ENCODE assay signal across 12 mouse cellular contexts in genomic region chr11:62574703-62575085, GRCm38 (mm10). TPM values are rescaled to one million over a fixed set of nuclear protein-coding genes. Genes with fewer than 3 reads are reported as not detected.
DNase-seq lines count a peak whose midpoint lies in the region; ATAC-seq and TF ChIP-seq lines count a peak whose summit lies in the region.
"Had no signal": no experiment of that assay in that cellular context is flagged by ENCODE, and none has a peak within 500 bp of the region (broad histone marks: within the 10 kb centered on the region; RNA-seq: fewer than 3 reads in every experiment).

No protein-coding gene starts in this region.

- no peak overlapping the region for H3K27ac ChIP-seq in heart, embryonic 13.5 days (replicated peaks)
- no peak overlapping the region for H3K27ac ChIP-seq in heart, adult 2 months
- H3K27ac ChIP-seq in midbrain, embryonic 10.5 days (replicated peaks), result no peak overlapping the region
- no peak overlapping the region for H3K27ac ChIP-seq in midbrain, embryonic 11.5 days (ENCODE audit: low read depth, low read length)
- H3K27ac ChIP-seq in CH12.LX (ENCODE audit: insufficient read depth, low read depth), result peak overlapping the region; percentile 69
- no peak overlapping the region for H3K27ac ChIP-seq in liver, embryonic 16.5 days (ENCODE audit: low read length)
- H3K27ac ChIP-seq: forebrain, embryonic 15.5 days; intestine, embryonic 15.5 days; kidney, postnatal 0 days; liver, embryonic 14.5 days had no signal

- ATAC-seq in heart, embryonic 13.5 days (ENCODE audit: extremely low read depth, insufficient number of reproducible peaks, low FRiP score, low TSS enrichment), result no peak
- ATAC-seq in midbrain, embryonic 11.5 days (ENCODE audit: low FRiP score), result no peak
- no peak for ATAC-seq in liver, embryonic 16.5 days (ENCODE audit: low read depth)

- H3K27me3 ChIP-seq in heart, embryonic 13.5 days (replicated peaks), result no peaks in the 10 kb centered on the region; the same call in 1 of the 2 replicates
- no peaks in the 10 kb centered on the region for H3K27me3 ChIP-seq in heart, adult 2 months (ENCODE audit: control insufficient read depth, insufficient read depth, low read length)
- H3K27me3 ChIP-seq in midbrain, embryonic 10.5 days (ENCODE audit: low read depth, poor library complexity, severe bottlenecking), result peaks cover 17% of the 10 kb centered on the region
- peaks cover 7% of the 10 kb centered on the region for H3K27me3 ChIP-seq in midbrain, embryonic 11.5 days (ENCODE audit: control insufficient read depth, insufficient read depth, low read length)
- no peaks in the 10 kb centered on the region for H3K27me3 ChIP-seq in CH12.LX (replicated peaks)
- H3K27me3 ChIP-seq in liver, embryonic 16.5 days (ENCODE audit: control insufficient read depth, insufficient read depth, low read depth, low read length), result no peaks in the 10 kb centered on the region
- H3K27me3 ChIP-seq: forebrain, embryonic 15.5 days; intestine, embryonic 15.5 days had no signal

- H3K36me3 ChIP-seq in heart, embryonic 13.5 days, result no peaks in the 10 kb centered on the region
- no peaks in the 10 kb centered on the region for H3K36me3 ChIP-seq in heart, adult 2 months (ENCODE audit: control insufficient read depth, insufficient read depth, low read length)
- H3K36me3 ChIP-seq in midbrain, embryonic 10.5 days, result no peaks in the 10 kb centered on the region
- no peaks in the 10 kb centered on the region for H3K36me3 ChIP-seq in midbrain, embryonic 11.5 days (ENCODE audit: control insufficient read depth, insufficient read depth, low read length)
- peaks cover 18 to 22% of the 10 kb centered on the region in 2 experiments for H3K36me3 ChIP-seq in CH12.LX (replicated peaks in 1 of 2; ENCODE audit: control insufficient read depth in 1 of 2, insufficient read depth in 1 of 2, low read length in 1 of 2)
- H3K36me3 ChIP-seq in liver, embryonic 16.5 days (ENCODE audit: control insufficient read depth, insufficient read depth), result no peaks in the 10 kb centered on the region
- H3K36me3 ChIP-seq: forebrain, embryonic 15.5 days; intestine, embryonic 15.5 days had no signal

- no peak overlapping the region for H3K9ac ChIP-seq in heart, embryonic 13.5 days
- no peak overlapping the region for H3K9ac ChIP-seq in heart, adult 2 months (ENCODE audit: low read depth, low read length)
- no peak overlapping the region for H3K9ac ChIP-seq in midbrain, embryonic 11.5 days (ENCODE audit: low read length)
- H3K9ac ChIP-seq in CH12.LX (ENCODE audit: insufficient read depth, low read depth), result peak overlapping the region; percentile 67
- no peak overlapping the region for H3K9ac ChIP-seq in liver, embryonic 16.5 days (ENCODE audit: low read depth, low read length)

- dilution Hi-C loops in CH12.LX (cut with MboI; ENCODE audit: extremely low pct_ligation_motif_present, extremely low pct_unique_long_range_greater_than_20kb, low sequenced_read_pairs), result no loop called here

- no peak for TF ChIP-seq RAD21 in CH12.LX (IDR thresholded peaks at IDR 0.05; ENCODE audit: low read depth, low read length)

- WGBS in heart, embryonic 13.5 days, result 73% methylated on average over 4 of the region's 4 CpGs
- 74% methylated on average over 4 of the region's 4 CpGs for WGBS in heart, adult 2 months
- WGBS in midbrain, embryonic 10.5 days, result 88% methylated on average over 4 of the region's 4 CpGs
- 86% methylated on average over 4 of the region's 4 CpGs for WGBS in midbrain, embryonic 11.5 days
- WGBS in liver, embryonic 16.5 days (ENCODE audit: insufficient replicate concordance), result 53% methylated on average over 4 of the region's 4 CpGs

- TF ChIP-seq POLR2A in heart, adult 2 months (IDR thresholded peaks at IDR 0.05; ENCODE audit: insufficient read depth, low read depth, low read length), result no peak
- no peak for TF ChIP-seq POLR2A in CH12.LX (IDR thresholded peaks at IDR 0.05; ENCODE audit: low read depth, low read length)

- H3K4me1 ChIP-seq in heart, embryonic 13.5 days, result peaks cover 9% of the 10 kb centered on the region
- no peaks in the 10 kb centered on the region for H3K4me1 ChIP-seq in heart, adult 2 months (ENCODE audit: control insufficient read depth, insufficient read depth, low read length)
- H3K4me1 ChIP-seq in midbrain, embryonic 10.5 days, result peaks cover 14% of the 10 kb centered on the region
- H3K4me1 ChIP-seq in midbrain, embryonic 11.5 days (ENCODE audit: control insufficient read depth, insufficient read depth, low read length), result no peaks in the 10 kb centered on the region
- H3K4me1 ChIP-seq in CH12.LX (ENCODE audit: control insufficient read depth in 1 of 2, insufficient read depth in 2 of 2), result peaks cover 4 to 15% of the 10 kb centered on the region in 2 experiments; a peak in 3 of 4 replicates
- peaks cover 23% of the 10 kb centered on the region for H3K4me1 ChIP-seq in liver, embryonic 16.5 days (ENCODE audit: control insufficient read depth, low read depth, low read length)

- DNase-seq in heart, adult 2 months, result no peak
- DNase-seq in midbrain, embryonic 10.5 days (ENCODE audit: low spot score), result peak; percentile 10
- no peak for DNase-seq in midbrain, embryonic 11.5 days (ENCODE audit: low spot score, missing footprints)
- peak; percentile 29 for DNase-seq in CH12.LX (ENCODE audit: extremely low read depth)
- no peak for DNase-seq in urinary bladder, postnatal 14 days (ENCODE audit: low spot score)
- no peak for DNase-seq in left cerebral cortex, adult 9 months (ENCODE audit: low spot score in 2 of 2)

- no peak for TF ChIP-seq EP300 in heart, adult 2 months (IDR thresholded peaks at IDR 0.05; ENCODE audit: insufficient read depth, low read depth, low read length)
- TF ChIP-seq EP300 in CH12.LX (IDR thresholded peaks at IDR 0.05; ENCODE audit: low read length), result no peak

- peak overlapping the region; percentile 80 for H3K4me2 ChIP-seq in heart, embryonic 13.5 days
- H3K4me2 ChIP-seq in midbrain, embryonic 11.5 days, result no peak overlapping the region
- H3K4me2 ChIP-seq in CH12.LX (ENCODE audit: insufficient read depth, low read depth, poor library complexity, severe bottlenecking), result peak overlapping the region; percentile 75
- H3K4me2 ChIP-seq in liver, embryonic 16.5 days (ENCODE audit: low read depth, low read length), result peak overlapping the region; percentile 96

- H3K79me2 ChIP-seq in heart, adult 2 months (replicated peaks; ENCODE audit: control insufficient read depth, insufficient read depth, low read length), result no peaks in the 10 kb centered on the region
- H3K79me2 ChIP-seq in CH12.LX (replicated peaks; ENCODE audit: control insufficient read depth, extremely low read depth, insufficient read depth, poor library complexity, severe bottlenecking), result peaks cover 6% of the 10 kb centered on the region; the same call in 1 of the 2 replicates

- H3K9me3 ChIP-seq in heart, embryonic 13.5 days, result no peaks in the 10 kb centered on the region
- H3K9me3 ChIP-seq in midbrain, embryonic 10.5 days (replicated peaks), result no peaks in the 10 kb centered on the region
- no peaks in the 10 kb centered on the region for H3K9me3 ChIP-seq in midbrain, embryonic 11.5 days (ENCODE audit: control insufficient read depth, low read length)
- H3K9me3 ChIP-seq in CH12.LX (replicated peaks; ENCODE audit: low read length), result peaks cover 5% of the 10 kb centered on the region
- no peaks in the 10 kb centered on the region for H3K9me3 ChIP-seq in liver, embryonic 16.5 days (replicated peaks; ENCODE audit: control insufficient read depth, low read length)
- H3K9me3 ChIP-seq: forebrain, embryonic 15.5 days; intestine, embryonic 15.5 days had no signal

- in situ Hi-C loops in CH12.LX (cut with MboI; ENCODE audit: low pct_ligation_motif_present, low pct_unique_long_range_greater_than_20kb, low sequenced_read_pairs), result no loop called here

- no peak overlapping the region for H3K4me3 ChIP-seq in heart, embryonic 13.5 days
- no peak overlapping the region for H3K4me3 ChIP-seq in heart, adult 2 months
- no peak overlapping the region for H3K4me3 ChIP-seq in midbrain, embryonic 10.5 days
- no peak overlapping the region for H3K4me3 ChIP-seq in midbrain, embryonic 11.5 days (ENCODE audit: low read depth, low read length)
- peak overlapping the region; percentile 64 to 78 (median 69) for H3K4me3 ChIP-seq in CH12.LX (replicated peaks in 1 of 3; ENCODE audit: low read depth in 2 of 3, low read length in 2 of 3, poor library complexity in 1 of 3)
- H3K4me3 ChIP-seq in liver, embryonic 16.5 days (ENCODE audit: low read depth, low read length), result no peak overlapping the region

- intact Hi-C loops in heart, adult 2 months (cut with DNase I), result loop anchor here (1.0 to 5.0 kb wide), 2 partner anchors 37 to 178 kb away; partner anchors contain the start of gene Cenpv

- TF ChIP-seq CTCF in heart, adult 2 months (IDR thresholded peaks at IDR 0.05), result no peak
- no peak for TF ChIP-seq CTCF in CH12.LX (conservative IDR thresholded peaks at IDR 0.05 in 1 of 2, IDR thresholded peaks at IDR 0.05 in 1 of 2; ENCODE audit: low read depth in 2 of 2, low read length in 2 of 2)

RNA-seq across cellular contexts. Expression of gene Trpv2, which starts 0.4 kb away (rescaled TPM):
- polyA plus RNA-seq in heart, embryonic 13.5 days (2015; fragmentation: Nextera tagmentation; extraction: Ambion mirVana), result 3.4 and 4.7 TPM in 2 replicates
- total RNA-seq in heart, adult 2 months (2021), result 1 to 10 TPM; 2.6 to 3.5 TPM
- 4.6 and 5.6 TPM in 2 replicates for polyA plus RNA-seq in heart, adult 2 months (2012; rRNA removed)
- 3.5 and 6.4 TPM in 2 replicates for polyA plus RNA-seq in midbrain, embryonic 10.5 days (2016; fragmentation: Nextera tagmentation; extraction: Ambion mirVana)
- 4.9 and 5.4 TPM in 2 replicates for polyA plus RNA-seq in midbrain, embryonic 11.5 days (2014; fragmentation: Nextera tagmentation; extraction: Ambion mirVana)
- total RNA-seq in CH12.LX (2012; rRNA removed) (58.7 and 59.3 TPM in 2 replicates), CH12.LX (2014; rRNA removed) (36.0 and 39.2 TPM in 2 replicates)
- polyA plus RNA-seq in CH12.LX (2012; ENCODE audit: insufficient read length, low read depth), result 42.3 and 46.2 TPM in 2 replicates
- 5.0 and 5.7 TPM in 2 replicates for polyA plus RNA-seq in liver, embryonic 16.5 days (2015; fragmentation: Nextera tagmentation; extraction: Ambion mirVana)

RNA-seq across cellular contexts. Expression of gene Ubb, which starts 23.7 kb away (rescaled TPM):
- 2,701 and 2,883 TPM in 2 replicates for polyA plus RNA-seq in heart, embryonic 13.5 days (2015; fragmentation: Nextera tagmentation; extraction: Ambion mirVana)
- total RNA-seq in heart, adult 2 months (2021), result 100 to 1,000 TPM; 626 to 699 TPM
- polyA plus RNA-seq in heart, adult 2 months (2012; rRNA removed), result 1,026 and 1,119 TPM in 2 replicates
- 3,322 and 3,606 TPM in 2 replicates for polyA plus RNA-seq in midbrain, embryonic 10.5 days (2016; fragmentation: Nextera tagmentation; extraction: Ambion mirVana)
- 3,727 and 3,899 TPM in 2 replicates for polyA plus RNA-seq in midbrain, embryonic 11.5 days (2014; fragmentation: Nextera tagmentation; extraction: Ambion mirVana)
- total RNA-seq in CH12.LX (2012; rRNA removed) (2,030 and 2,098 TPM in 2 replicates), CH12.LX (2014; rRNA removed) (929 and 1,092 TPM in 2 replicates)
- 1,487 and 1,562 TPM in 2 replicates for polyA plus RNA-seq in CH12.LX (2012; ENCODE audit: insufficient read length, low read depth)
- 1,628 and 1,645 TPM in 2 replicates for polyA plus RNA-seq in liver, embryonic 16.5 days (2015; fragmentation: Nextera tagmentation; extraction: Ambion mirVana)

RNA-seq across cellular contexts. Expression of gene Cenpv, which starts 35.6 kb away (rescaled TPM):
- polyA plus RNA-seq in heart, embryonic 13.5 days (2015; fragmentation: Nextera tagmentation; extraction: Ambion mirVana), result 16.4 and 16.7 TPM in 2 replicates
- total RNA-seq in heart, adult 2 months (2021), result 10 to 100 TPM; 25.0 to 25.8 TPM
- 30.8 and 54.7 TPM in 2 replicates for polyA plus RNA-seq in heart, adult 2 months (2012; rRNA removed)
- 41.7 and 53.7 TPM in 2 replicates for polyA plus RNA-seq in midbrain, embryonic 10.5 days (2016; fragmentation: Nextera tagmentation; extraction: Ambion mirVana)
- polyA plus RNA-seq in midbrain, embryonic 11.5 days (2014; fragmentation: Nextera tagmentation; extraction: Ambion mirVana), result 54.8 and 68.5 TPM in 2 replicates
- total RNA-seq in CH12.LX (2012; rRNA removed), result 98.8 and 107 TPM in 2 replicates
- 24.1 and 24.4 TPM in 2 replicates for total RNA-seq in CH12.LX (2014; rRNA removed)
- polyA plus RNA-seq in CH12.LX (2012; ENCODE audit: insufficient read length, low read depth), result 24.9 and 33.6 TPM in 2 replicates
- 4.5 and 7.2 TPM in 2 replicates for polyA plus RNA-seq in liver, embryonic 16.5 days (2015; fragmentation: Nextera tagmentation; extraction: Ambion mirVana)

Comparison
In these comparisons a context has a peak if more than half of its experiments do, and no peak if none do; other contexts are left out.
1. DNase-seq: peak in midbrain, embryonic 10.5 days (single experiment) and CH12.LX (single experiment); none in heart, adult 2 months (0 of 2), midbrain, embryonic 11.5 days (single experiment), urinary bladder, postnatal 14 days (single experiment) and left cerebral cortex, adult 9 months (0 of 2).
2. H3K4me3 ChIP-seq: peak in CH12.LX (3 of 3); none in heart, embryonic 13.5 days (single experiment), heart, adult 2 months (single experiment), midbrain, embryonic 10.5 days (single experiment), midbrain, embryonic 11.5 days (single experiment) and liver, embryonic 16.5 days (single experiment).